Comparison of ENCODE assay signal across 12 mouse cellular contexts in genomic region chr15:96164771-96165431, GRCm38 (mm10).
DNase-seq lines count a peak whose midpoint lies in the region; ATAC-seq lines count a peak whose summit lies in the region.
"Had no signal": no experiment of that assay in that cellular context is flagged by ENCODE, and none has a peak within 500 bp of the region (broad histone marks: within the 10 kb centered on the region; RNA-seq: fewer than 3 reads in every experiment).

No protein-coding gene starts in this region.

- H3K27me3 ChIP-seq in neural tube, embryonic 13.5 days, result no peaks in the 10 kb centered on the region
- 0 out of 2 replicates have a peak, but pooled peaks cover 1% of the 10 kb centered on the region for H3K27me3 ChIP-seq in heart, embryonic 11.5 days (ENCODE audit: control insufficient read depth, insufficient read depth, low read length)
- H3K27me3 ChIP-seq: heart, embryonic 15.5 days had no signal

- peak overlapping the region; percentile 47; the same call in 1 of the 2 replicates for H3K9ac ChIP-seq in neural tube, embryonic 13.5 days
- no peak overlapping the region for H3K9ac ChIP-seq in heart, embryonic 11.5 days (ENCODE audit: low read depth, low read length)
- H3K9ac ChIP-seq: embryonic facial prominence, embryonic 13.5 days; heart, embryonic 15.5 days; liver, postnatal 0 days had no signal

- H3K4me1 ChIP-seq in neural tube, embryonic 13.5 days (replicated peaks), result peaks cover 21% of the 10 kb centered on the region
- H3K4me1 ChIP-seq in heart, embryonic 11.5 days (ENCODE audit: control insufficient read depth, insufficient read depth, low read length), result no peaks in the 10 kb centered on the region; the same call in 1 of the 2 replicates
- H3K4me1 ChIP-seq: heart, embryonic 15.5 days had no signal

- H3K27ac ChIP-seq in neural tube, embryonic 13.5 days (replicated peaks), result peak overlapping the region; percentile 78
- no peak overlapping the region for H3K27ac ChIP-seq in heart, embryonic 11.5 days (ENCODE audit: low read depth, low read length)
- H3K27ac ChIP-seq: embryonic facial prominence, embryonic 13.5 days; heart, embryonic 15.5 days had no signal

- peak overlapping the region; percentile 32 for H3K4me2 ChIP-seq in neural tube, embryonic 13.5 days
- no peak overlapping the region for H3K4me2 ChIP-seq in heart, embryonic 11.5 days
- H3K4me2 ChIP-seq: embryonic facial prominence, embryonic 13.5 days; heart, embryonic 15.5 days had no signal

- 0 out of 2 replicates have a peak, but pooled peaks cover 3% of the 10 kb centered on the region for H3K9me3 ChIP-seq in neural tube, embryonic 13.5 days
- H3K9me3 ChIP-seq in heart, embryonic 11.5 days (replicated peaks; ENCODE audit: control insufficient read depth, low read length), result no peaks in the 10 kb centered on the region
- H3K9me3 ChIP-seq: heart, embryonic 15.5 days had no signal

- 49% methylated on average over 13 of the region's 13 CpGs for WGBS in neural tube, embryonic 13.5 days
- WGBS in heart, embryonic 11.5 days (ENCODE audit: insufficient replicate concordance), result 60% methylated on average over 13 of the region's 13 CpGs

- peak; percentile 55; the same call in 1 of the 2 replicates for ATAC-seq in neural tube, embryonic 13.5 days (ENCODE audit: low read depth)
- ATAC-seq in heart, embryonic 11.5 days (replicated peaks; ENCODE audit: insufficient number of reproducible peaks, low FRiP score, low TSS enrichment), result no peak
- ATAC-seq: liver, postnatal 0 days had no signal

- no peak overlapping the region for H3K4me3 ChIP-seq in neural tube, embryonic 13.5 days
- no peak overlapping the region for H3K4me3 ChIP-seq in heart, embryonic 11.5 days (ENCODE audit: low read depth, low read length)
- H3K4me3 ChIP-seq: embryonic facial prominence, embryonic 13.5 days; heart, embryonic 15.5 days had no signal

- DNase-seq in neural tube, embryonic 10.5 days (ENCODE audit: extremely low spot score, low spot score), result no peak
- DNase-seq in cerebellum, postnatal 36 days, result peak; percentile 36 to 37
- peak; percentile 47 to 52 for DNase-seq in layer of hippocampus, adult 8-10 months (ENCODE audit: low spot score in 2 of 2)
- DNase-seq in retina, postnatal 1 day, result peak; percentile 61
- no peak for DNase-seq in lung, postnatal 25 days (ENCODE audit: low spot score)
- DNase-seq: kidney, adult 11 months; liver, postnatal 0 days; right cerebral cortex, postnatal 14 days had no signal

- no peaks in the 10 kb centered on the region for H3K36me3 ChIP-seq in neural tube, embryonic 13.5 days
- H3K36me3 ChIP-seq in heart, embryonic 11.5 days (ENCODE audit: control insufficient read depth, insufficient read depth, low read length), result no peaks in the 10 kb centered on the region
- H3K36me3 ChIP-seq: embryonic facial prominence, embryonic 13.5 days; heart, embryonic 15.5 days had no signal

Comparison
In these comparisons a context has a peak if more than half of its experiments do, and no peak if none do; other contexts are left out.
1. DNase-seq: peak in cerebellum, postnatal 36 days (2 of 2), layer of hippocampus, adult 8-10 months (2 of 2) and retina, postnatal 1 day (single experiment); none in neural tube, embryonic 10.5 days (single experiment) and lung, postnatal 25 days (single experiment).